Mouse (Mus musculus): ENCODE data around the gene Gba. TPM values are rescaled to one million over a fixed set of nuclear protein-coding genes. Genes with fewer than 3 reads are reported as not detected.
A peak's percentile ranks its signal among the peaks of the same experiment; 100 is the strongest.

Gene Gba
- total RNA-seq, 1 experiment from 2014 or later: 43.8 TPM

DNA sequence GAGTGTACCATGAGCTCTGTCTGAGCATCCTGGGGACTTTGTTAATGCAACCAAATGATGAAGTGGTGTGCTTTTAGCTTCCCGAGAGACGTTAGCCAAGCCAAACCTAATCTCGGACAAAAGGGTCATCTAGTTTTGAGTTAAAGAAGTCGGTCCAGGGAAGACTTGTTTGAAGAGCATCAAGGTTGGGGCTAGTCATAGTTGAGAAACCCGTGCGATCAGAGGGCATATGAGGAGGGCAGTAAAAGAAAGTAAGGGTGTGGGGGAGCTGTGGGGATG lies 24.7 kb upstream of the Gba start:
- ATAC-seq (replicated peaks in 1 of 2; ENCODE audit: insufficient read depth in 1 of 2, low FRiP score in 2 of 2, low TSS enrichment in 1 of 2, low read depth in 1 of 2, poor library complexity in 2 of 2, severe bottlenecking in 2 of 2): no peak

DNA sequence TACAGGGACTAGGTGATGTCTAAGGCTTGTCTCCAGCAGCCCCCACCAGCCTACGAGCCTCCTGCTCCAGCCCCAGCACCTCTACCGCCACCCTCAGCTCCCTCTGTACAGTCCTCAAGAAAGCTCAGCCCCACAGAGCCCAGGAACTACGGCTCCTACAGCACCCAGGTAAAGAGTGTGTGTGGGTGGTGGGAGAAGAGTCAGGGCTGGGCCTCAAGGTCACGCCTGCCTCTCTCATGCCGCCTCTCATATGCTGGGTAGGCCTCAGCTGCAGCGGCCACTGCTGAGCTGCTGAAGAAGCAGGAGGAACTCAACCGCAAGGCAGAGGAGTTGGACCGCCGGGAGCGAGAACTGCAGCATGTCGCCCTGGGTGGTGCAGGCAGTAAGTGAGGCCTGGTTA lies 23.7 kb upstream of the Gba start:
- ATAC-seq (replicated peaks in 1 of 2; ENCODE audit: insufficient read depth in 1 of 2, low FRiP score in 2 of 2, low TSS enrichment in 1 of 2, low read depth in 1 of 2, poor library complexity in 2 of 2, severe bottlenecking in 2 of 2): no peak

DNA sequence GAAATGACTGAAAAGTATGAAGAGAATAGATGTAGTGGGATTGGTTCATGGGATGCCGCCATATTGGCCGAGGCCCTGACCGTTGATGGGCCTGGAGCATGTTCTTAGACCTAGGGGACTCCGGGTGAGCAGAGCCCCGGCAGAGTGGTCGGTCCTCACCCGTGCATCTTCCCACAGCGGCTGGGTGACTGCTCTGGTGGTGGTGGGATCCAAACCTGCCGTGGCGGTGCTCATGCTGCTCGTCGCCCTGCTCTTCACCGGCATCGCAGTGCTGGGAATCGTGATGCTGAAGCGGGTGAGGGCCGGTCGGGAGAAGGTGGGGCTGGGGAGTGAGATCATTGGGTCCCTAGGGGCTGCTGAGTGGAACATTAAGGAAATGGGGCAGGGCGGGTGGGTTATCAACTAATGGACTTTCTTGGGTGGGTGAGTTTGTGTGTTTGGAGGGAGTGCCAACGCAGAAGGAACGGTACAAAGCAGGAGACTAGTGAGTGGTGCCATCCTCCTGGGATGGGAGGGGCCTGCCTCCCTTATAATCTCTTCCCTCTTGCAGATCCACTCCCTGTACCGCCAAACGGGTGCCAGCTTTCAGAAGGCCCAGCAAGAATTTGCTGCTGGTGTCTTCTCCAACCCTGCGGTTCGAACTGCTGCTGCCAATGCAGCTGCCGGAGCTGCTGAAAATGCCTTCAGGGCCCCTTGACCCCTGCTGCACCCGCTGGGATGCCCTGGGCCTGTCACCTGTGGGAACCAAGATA lies 20.8 kb upstream of the Gba start:
- no peak for ATAC-seq (replicated peaks in 1 of 2; ENCODE audit: insufficient read depth in 1 of 2, low FRiP score in 2 of 2, low TSS enrichment in 1 of 2, low read depth in 1 of 2, poor library complexity in 2 of 2, severe bottlenecking in 2 of 2)

DNA sequence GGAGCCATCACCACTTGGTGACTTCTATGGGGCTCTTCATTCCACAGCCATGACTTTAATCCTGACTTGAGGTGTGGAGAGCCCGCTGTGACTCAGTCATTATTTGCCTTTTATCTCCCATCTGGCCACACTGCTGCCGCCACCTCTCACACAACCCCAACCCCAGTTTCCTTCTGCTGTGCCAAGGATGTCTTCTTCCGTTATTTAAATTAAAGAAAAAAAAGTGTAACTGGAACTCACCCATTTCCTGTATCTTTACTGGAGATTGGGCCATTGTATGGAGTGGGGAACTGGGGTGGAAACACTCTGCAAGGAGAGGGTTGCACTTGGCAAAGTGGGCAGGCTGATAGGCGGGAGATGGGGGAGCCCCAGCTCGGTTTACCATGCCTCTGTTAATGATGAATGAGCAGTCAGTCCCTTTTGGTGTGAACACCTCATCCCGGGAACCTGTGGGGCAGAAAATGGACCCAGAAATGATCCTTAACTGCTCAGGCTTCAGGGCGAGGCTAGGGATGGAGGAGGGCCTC lies 20.1 kb upstream of the Gba start:
- ATAC-seq (replicated peaks in 1 of 2; ENCODE audit: insufficient read depth in 1 of 2, low FRiP score in 2 of 2, low TSS enrichment in 1 of 2, low read depth in 1 of 2, poor library complexity in 2 of 2, severe bottlenecking in 2 of 2): no peak

DNA sequence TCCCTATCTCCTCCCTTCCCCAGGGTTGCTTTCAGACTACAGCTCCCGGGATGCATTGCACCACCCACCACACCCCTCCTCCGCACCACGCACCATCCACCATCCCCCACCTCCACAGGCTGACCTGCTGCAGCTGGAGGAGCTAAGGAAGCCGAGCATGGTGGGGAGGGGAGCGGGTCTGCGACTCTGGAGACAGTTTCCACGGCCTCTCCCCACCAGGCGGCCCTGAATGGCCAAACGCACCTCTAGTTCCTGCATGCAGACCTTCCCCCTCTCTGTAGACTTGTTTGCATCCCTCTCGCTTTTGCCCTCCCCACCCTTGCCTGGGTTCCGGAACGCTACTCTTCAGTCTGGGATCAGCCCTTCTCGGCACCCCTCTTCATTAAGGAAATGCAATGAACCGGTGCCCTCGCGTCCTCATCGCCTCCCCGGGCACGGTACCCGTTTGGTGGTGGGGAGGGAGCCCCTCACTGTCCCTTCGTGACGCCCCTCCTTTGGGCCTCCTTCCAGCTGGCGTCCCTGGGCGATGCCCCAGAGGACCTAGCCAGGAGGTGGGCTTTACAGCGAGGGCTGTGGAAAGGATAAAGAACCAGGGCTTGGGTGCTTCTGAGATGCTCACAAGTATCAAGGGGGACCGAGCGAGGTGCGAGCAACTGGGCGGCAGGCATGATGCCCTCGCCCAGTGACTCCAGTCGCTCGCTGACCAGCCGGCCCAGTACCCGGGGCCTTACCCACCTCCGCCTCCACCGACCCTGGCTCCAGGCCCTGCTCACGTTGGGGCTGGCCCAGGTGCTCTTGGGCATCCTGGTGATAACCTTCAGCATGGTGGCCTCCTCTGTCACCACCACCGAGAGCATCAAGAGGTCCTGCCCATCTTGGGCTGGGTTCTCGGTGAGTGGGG lies 19.4 kb upstream of the Gba start, which contains the start of gene Fam189b:
Gene Fam189b, plus strand, starts transcription at position 86 of the 901 bp plus-strand sequence.
- ATAC-seq (replicated peaks in 1 of 2; ENCODE audit: insufficient read depth in 1 of 2, low FRiP score in 2 of 2, low TSS enrichment in 1 of 2, low read depth in 1 of 2, poor library complexity in 2 of 2, severe bottlenecking in 2 of 2): peak; percentile 87 to 93

DNA sequence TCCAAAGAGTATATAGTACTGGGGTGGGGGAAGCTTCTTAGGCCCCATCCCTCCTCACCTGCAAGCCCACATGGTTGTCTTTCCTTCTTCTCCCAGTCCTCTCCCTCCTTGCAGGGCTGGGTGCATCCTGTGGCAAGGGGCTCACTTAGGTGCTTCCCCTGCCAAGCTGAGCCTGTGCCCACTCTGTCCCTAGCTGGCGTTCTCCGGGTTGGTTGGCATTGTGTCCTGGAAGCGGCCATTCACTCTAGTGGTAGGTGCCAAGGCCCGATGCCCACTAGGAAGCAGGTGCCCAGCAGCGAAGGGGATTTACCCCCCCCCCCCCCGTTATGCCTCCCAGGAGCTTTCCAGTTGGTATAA lies 18.8 kb upstream of the Gba start:
- no peak for ATAC-seq (replicated peaks in 1 of 2; ENCODE audit: insufficient read depth in 1 of 2, low FRiP score in 2 of 2, low TSS enrichment in 1 of 2, low read depth in 1 of 2, poor library complexity in 2 of 2, severe bottlenecking in 2 of 2)

DNA sequence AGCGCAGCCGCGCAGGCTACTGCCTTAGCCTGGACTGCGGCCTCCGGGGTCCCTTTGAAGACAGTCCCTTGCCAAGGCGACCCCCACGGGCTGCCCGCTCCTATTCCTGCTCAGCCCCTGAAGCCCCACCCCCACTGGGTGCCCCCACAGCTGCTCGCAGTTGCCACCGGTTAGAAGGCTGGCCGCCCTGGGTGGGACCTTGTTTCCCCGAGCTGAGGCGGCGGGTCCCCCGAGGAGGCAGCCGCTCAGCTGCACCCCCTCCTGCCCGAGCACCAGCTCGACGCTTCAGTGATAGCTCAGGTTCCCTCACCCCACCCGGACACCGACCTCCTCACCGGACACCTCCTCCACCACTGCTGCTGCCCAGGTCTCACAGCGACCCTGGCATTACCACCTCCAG lies 15.5 kb upstream of the Gba start:
- no peak for ATAC-seq (replicated peaks in 1 of 2; ENCODE audit: insufficient read depth in 1 of 2, low FRiP score in 2 of 2, low TSS enrichment in 1 of 2, low read depth in 1 of 2, poor library complexity in 2 of 2, severe bottlenecking in 2 of 2)

DNA sequence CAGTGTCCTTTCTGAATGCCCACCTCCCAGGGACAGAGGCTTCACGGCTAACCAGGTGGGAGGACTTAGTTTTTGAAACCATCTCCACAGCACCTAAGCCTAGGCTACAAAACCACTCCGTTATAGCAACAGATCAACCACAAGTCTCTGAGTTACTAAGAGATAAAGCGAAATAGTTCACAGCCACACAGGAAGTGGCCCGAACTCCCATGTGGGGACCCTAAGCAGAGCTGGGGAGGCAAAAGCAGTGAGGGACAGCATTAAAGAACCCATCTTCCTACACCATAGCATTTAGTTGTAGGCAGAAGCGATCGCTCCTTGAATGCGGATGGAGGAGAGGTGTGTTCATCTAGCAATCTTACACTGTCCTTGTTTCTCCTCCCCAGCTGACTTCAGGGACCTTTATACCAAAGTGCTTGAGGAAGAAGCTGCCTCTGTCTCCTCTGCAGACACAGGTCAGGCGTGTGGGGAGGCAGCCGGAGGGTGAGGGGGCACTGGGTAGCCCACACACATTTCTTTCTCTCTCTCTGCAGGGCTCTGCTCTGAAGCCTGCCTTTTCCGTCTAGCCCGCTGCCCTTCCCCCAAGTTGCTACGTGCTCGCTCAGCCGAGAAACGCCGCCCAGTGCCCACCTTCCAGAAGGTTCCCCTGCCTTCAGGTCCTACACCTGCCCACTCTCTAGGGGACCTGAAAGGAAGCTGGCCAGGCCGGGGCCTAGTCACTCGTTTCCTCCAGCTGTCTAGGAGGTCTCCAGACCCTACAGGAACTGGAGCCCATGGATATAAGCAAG lies 14.8 kb upstream of the Gba start:
- ATAC-seq (replicated peaks in 1 of 2; ENCODE audit: insufficient read depth in 1 of 2, low FRiP score in 2 of 2, low TSS enrichment in 1 of 2, low read depth in 1 of 2, poor library complexity in 2 of 2, severe bottlenecking in 2 of 2): no peak

DNA sequence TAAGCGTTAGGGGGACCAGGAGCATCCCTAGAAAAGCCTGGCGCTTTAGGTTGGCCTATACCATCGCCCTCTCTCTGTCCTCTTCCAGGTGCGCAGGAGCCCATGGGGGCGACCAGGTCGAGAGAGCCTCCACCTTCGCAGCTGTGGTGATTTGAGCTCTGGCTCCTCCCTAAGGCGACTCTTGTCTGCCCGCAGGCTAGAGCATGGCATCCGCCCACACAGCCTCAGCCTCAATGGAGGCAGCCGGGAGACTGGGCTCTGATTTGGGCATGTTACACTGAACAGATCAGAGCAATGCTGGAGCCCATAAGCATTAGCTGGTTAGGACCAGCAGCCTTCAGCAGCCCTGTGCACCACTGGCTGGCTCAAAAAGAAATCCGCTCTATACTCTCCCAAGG lies 14.3 kb upstream of the Gba start:
- no peak for ATAC-seq (replicated peaks in 1 of 2; ENCODE audit: insufficient read depth in 1 of 2, low FRiP score in 2 of 2, low TSS enrichment in 1 of 2, low read depth in 1 of 2, poor library complexity in 2 of 2, severe bottlenecking in 2 of 2)

DNA sequence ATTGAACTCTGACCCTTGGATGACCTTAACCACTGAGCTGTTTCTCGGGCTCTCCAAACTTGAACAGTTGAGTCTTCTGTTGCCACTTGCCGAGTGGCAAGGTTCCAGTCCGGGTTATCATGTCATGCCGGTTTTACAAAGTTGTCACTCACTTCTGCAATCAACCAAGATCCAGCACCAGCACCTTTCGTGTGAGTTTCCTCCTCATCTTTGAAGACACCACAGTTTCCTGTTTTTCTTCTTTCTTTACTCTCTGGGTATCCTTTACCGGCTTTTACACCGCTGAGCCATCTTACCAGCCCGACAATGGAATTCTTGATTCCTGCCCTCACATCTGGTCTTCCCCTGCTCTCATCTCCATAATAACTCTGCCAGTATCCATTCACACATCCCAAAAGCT lies 12.3 kb upstream of the Gba start:
- ATAC-seq (replicated peaks in 1 of 2; ENCODE audit: insufficient read depth in 1 of 2, low FRiP score in 2 of 2, low TSS enrichment in 1 of 2, low read depth in 1 of 2, poor library complexity in 2 of 2, severe bottlenecking in 2 of 2): no peak

DNA sequence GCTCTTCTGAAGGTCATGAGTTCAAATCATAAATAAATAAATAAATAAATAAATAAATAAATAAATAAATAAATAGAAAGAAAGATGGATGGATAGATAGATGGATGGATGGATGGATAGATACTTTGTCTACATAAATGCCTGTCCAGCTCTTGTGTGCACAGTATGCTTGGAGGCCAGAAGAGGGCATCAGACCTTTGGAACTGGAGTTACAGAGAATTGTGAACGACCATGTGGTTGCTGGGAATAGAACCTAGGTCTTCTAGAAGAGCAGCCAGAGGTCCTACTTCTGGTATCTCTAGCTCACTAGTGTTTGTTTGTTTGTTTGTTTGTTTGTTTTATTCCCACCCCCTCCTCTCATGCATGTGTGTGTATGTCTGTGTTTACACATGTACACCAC lies 9.4 kb upstream of the Gba start:
- ATAC-seq (replicated peaks in 1 of 2; ENCODE audit: insufficient read depth in 1 of 2, low FRiP score in 2 of 2, low TSS enrichment in 1 of 2, low read depth in 1 of 2, poor library complexity in 2 of 2, severe bottlenecking in 2 of 2): no peak

DNA sequence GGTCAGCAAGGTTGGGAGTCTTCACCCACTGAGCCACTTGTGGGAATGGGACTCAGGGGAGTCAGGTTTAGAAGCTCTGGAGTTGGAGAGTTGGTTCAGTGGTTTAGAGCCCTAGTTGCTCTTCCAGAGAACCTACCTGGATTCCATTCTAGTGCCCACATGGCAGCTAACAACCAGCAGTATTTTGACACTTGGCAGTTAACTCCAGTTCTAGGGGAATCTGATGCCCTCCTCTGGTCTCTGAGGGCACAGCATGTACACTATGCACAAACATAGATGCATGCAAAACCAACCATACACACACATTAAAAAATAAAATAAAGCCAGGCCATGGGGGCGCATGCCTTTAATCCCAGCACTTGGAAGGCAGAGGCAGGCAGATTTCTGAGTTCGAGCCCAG lies 8.9 kb upstream of the Gba start:
- 0 out of 4 replicates have a peak, but pooled peaks of 1 of the 2 experiments have one; percentile 26 for ATAC-seq (replicated peaks in 1 of 2; ENCODE audit: insufficient read depth in 1 of 2, low FRiP score in 2 of 2, low TSS enrichment in 1 of 2, low read depth in 1 of 2, poor library complexity in 2 of 2, severe bottlenecking in 2 of 2)

DNA sequence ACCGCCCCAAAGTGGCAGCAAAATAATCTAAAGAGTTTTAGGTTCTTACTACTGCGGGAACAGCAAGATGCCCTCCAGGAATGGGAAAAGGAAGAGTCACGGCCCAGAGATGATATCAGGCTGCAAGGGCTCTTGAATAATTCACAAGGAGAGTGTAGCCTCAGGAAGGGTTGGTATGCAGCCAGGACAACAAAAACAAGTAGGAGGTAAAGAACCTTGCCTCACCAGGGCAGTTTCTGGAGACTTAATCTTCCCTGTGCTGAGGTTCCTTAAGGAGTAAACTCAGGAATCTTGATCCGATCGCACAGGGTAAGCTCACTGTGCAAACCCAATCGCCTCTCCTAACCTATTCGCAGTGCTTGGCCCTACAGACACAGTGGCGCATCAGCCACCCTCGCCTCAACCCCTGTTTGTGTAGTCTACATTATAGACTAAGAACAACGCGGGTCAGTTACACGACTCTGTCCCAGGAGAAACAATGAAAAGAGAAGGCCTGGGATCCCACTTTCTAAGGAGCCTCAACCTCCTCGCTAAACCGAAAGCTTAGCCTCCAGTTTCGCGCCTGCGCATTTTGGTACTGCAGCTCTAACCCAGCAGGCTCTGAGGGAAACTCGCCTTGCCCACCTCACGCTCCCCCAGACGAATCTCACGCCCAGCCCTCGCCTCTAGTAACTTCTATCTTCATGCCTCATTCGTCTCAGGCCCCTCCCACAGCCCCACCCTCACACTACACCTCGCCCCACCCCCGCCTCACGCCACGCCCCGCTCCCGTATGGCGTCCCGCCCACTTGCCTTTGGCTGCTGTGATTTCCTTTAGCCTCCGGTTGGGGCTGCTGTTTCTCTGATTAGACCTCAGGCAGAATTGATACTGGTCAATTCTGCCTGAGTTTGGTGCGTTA lies 6.5 kb upstream of the Gba start:
- ATAC-seq (replicated peaks in 1 of 2; ENCODE audit: insufficient read depth in 1 of 2, low FRiP score in 2 of 2, low TSS enrichment in 1 of 2, low read depth in 1 of 2, poor library complexity in 2 of 2, severe bottlenecking in 2 of 2): peak; percentile 98 to 99

DNA sequence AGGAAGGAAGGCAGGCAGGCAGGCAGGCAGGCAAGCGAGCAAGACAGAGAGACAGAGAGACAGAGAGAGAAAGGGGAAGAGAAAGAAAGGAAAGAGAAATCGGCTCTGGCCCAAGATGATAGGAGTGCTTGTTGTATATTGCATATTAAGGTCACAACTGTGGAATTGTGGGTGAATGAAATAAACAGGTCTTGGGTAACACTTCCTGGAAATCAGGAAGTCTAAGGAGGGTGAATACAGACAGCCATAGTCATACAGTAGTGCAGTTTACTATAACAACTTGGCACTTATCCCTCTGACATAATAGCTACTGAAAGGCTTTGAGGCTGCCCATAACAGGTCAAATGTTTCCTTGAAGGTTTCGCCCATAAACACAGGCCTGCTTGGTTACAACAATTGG lies 2.9 kb upstream of the Gba start:
- ATAC-seq (replicated peaks in 1 of 2; ENCODE audit: insufficient read depth in 1 of 2, low FRiP score in 2 of 2, low TSS enrichment in 1 of 2, low read depth in 1 of 2, poor library complexity in 2 of 2, severe bottlenecking in 2 of 2): no peak

DNA sequence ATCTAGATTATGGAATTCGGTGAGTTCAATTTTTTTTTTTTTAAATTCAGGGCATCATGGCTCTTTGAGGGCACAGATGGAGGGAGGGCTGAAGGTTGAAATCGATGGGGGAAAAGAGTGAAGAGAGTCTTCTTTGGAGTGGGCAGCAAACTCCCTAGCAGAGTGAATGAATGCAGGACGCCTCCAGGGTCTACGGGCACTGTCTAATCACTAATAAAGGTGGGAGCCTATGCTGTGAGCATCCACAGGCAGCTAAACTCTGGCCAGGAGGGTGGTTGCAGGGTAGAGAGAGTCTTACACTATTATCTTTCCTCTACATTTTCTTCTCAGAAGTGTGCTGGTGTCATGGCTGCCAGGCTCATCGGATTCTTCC lies 400 bp downstream of the Gba start:
- ATAC-seq (replicated peaks in 1 of 2; ENCODE audit: insufficient read depth in 1 of 2, low FRiP score in 2 of 2, low TSS enrichment in 1 of 2, low read depth in 1 of 2, poor library complexity in 2 of 2, severe bottlenecking in 2 of 2): no peak

DNA sequence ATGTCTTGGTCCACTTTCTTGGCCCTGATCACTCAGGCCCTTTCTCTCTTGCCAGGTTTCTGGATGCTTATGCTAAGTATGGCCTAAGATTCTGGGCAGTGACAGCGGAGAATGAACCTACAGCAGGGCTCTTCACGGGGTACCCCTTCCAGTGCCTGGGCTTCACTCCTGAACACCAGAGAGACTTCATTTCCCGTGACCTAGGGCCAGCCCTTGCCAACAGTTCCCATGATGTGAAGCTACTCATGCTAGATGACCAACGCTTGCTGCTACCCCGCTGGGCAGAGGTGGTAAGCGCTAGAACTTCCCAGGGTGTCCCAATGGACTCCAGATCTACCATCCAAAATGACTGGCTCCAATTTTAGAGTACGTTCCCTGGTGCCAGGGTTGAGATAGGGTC lies 3.4 kb downstream of the Gba start:
- ATAC-seq (replicated peaks in 1 of 2; ENCODE audit: insufficient read depth in 1 of 2, low FRiP score in 2 of 2, low TSS enrichment in 1 of 2, low read depth in 1 of 2, poor library complexity in 2 of 2, severe bottlenecking in 2 of 2): no peak

DNA sequence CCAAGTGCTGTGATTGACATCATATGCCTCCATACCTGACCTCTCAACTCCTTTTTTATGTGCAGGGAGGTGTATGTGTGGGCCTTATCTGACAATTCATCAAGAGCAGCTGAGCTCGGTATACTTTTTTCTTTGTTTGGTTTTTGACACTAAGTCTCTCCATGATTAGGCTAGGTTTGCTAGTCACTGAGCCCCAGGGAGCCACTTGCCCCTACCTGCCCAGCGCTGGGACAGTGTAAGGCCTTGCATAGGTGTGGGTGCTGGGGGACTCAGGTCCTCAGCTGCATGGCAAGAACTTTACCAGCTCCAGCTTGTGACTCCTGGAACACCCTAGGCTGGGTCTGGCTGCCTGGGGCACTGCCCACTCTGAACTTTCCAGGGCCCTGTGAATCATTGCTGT lies 4.0 kb downstream of the Gba start:
- no peak for ATAC-seq (replicated peaks in 1 of 2; ENCODE audit: insufficient read depth in 1 of 2, low FRiP score in 2 of 2, low TSS enrichment in 1 of 2, low read depth in 1 of 2, poor library complexity in 2 of 2, severe bottlenecking in 2 of 2)

Data from hematopoietic stem cell, adult 5-6 weeks (primary cell).